Mouse (Mus musculus) c-Kit-positive CD71-positive TER-119-positive erythroid progenitor cells, embryonic 14.5 days (primary cell): ENCODE results near the gene Rsph9.

Source experiments
- DNase-seq: peaks from one replicate; pipeline ENCODE4 v3.0.0-alpha.2; 2013; ENCODE audit warnings: low spot score

Rsph9 gene

GRCm38 (mm10) chr17:46139872-46140271 lies 4.1 kb downstream of the Rsph9 start:
- DNase-seq = no peak

- DNase-seq = peak; percentile 59
These were observed 5.3 kb downstream of the Rsph9 start for GRCm38 (mm10) chr17:46138563-46139236.

- DNase-seq = no peak
These were observed 11.2 kb downstream of the Rsph9 start for GRCm38 (mm10) chr17:46132862-46133261.

- peak; percentile 47 for DNase-seq
These were observed 11.8 kb downstream of the Rsph9 start for GRCm38 (mm10) chr17:46132058-46132718.

- no peak for DNase-seq
These were observed 14.1 kb downstream of the Rsph9 start for GRCm38 (mm10) chr17:46129741-46130498.

- DNase-seq = no peak
These were observed 16.1 kb downstream of the Rsph9 start for GRCm38 (mm10) chr17:46127814-46128493.

- no peak for DNase-seq
These were observed 17.4 kb downstream of the Rsph9 start for GRCm38 (mm10) chr17:46126608-46127007.

- DNase-seq = no peak
These were observed 19.9 kb downstream of the Rsph9 start for GRCm38 (mm10) chr17:46123953-46124700.

- DNase-seq = no peak
These were observed 20.7 kb downstream of the Rsph9 start for GRCm38 (mm10) chr17:46123285-46123684.

GRCm38 (mm10) chr17:46122791-46123190 lies 21.2 kb downstream of the Rsph9 start:
- no peak for DNase-seq

GRCm38 (mm10) chr17:46119641-46120040 lies 24.4 kb downstream of the Rsph9 start:
- no peak for DNase-seq

GRCm38 (mm10) chr17:46118423-46118850 lies 25.6 kb downstream of the Rsph9 start:
- DNase-seq = no peak

- no peak for DNase-seq
These were observed 26.2 kb downstream of the Rsph9 start for GRCm38 (mm10) chr17:46117623-46118422.

GRCm38 (mm10) chr17:46116881-46117280 lies 27.1 kb downstream of the Rsph9 start:
- DNase-seq = no peak

GRCm38 (mm10) chr17:46116138-46116537 lies 27.9 kb downstream of the Rsph9 start:
- DNase-seq = no peak

GRCm38 (mm10) chr17:46115489-46115888 lies 28.5 kb downstream of the Rsph9 start:
- no peak for DNase-seq

GRCm38 (mm10) chr17:46110402-46111289 lies 33.4 kb downstream of the Rsph9 start, which contains the start of gene Mrps18a:
Gene Mrps18a (plus strand): TSS chr17:46110986.
- DNase-seq = peak; percentile 76

- no peak for DNase-seq
These were observed 35.7 kb downstream of the Rsph9 start for GRCm38 (mm10) chr17:46108286-46108685.

- no peak for DNase-seq
These were observed 39.5 kb downstream of the Rsph9 start for GRCm38 (mm10) chr17:46104487-46104886.
